Mouse (Mus musculus) olfactory bulb, adult 2 months (tissue): ENCODE data around the gene Plxdc2.

Source experiments
- CTCF ChIP-seq: fragments of 200-500 bp; IDR thresholded peaks from 2 replicates; pipeline ENCODE4 v1.5.1; 2012; ENCODE audit warnings: low read depth, mild to moderate bottlenecking, low read length, moderate library complexity; ENCODE audit not compliant: insufficient read depth
- POLR2A ChIP-seq: fragments of 200-500 bp; IDR thresholded peaks from 2 replicates; pipeline ENCODE4 v1.6.1; 2012; ENCODE audit warnings: mild to moderate bottlenecking, low read depth, low read length, moderate library complexity; ENCODE audit not compliant: insufficient read depth

- TF ChIP-seq CTCF (no peak), POLR2A (no peak)
Observed at GRCm38 (mm10) chr2:16664516-16664915, 308.4 kb downstream of the Plxdc2 start.
